Mouse (Mus musculus): ENCODE data around the gene Kcnk1. TPM values are rescaled to one million over a fixed set of nuclear protein-coding genes. Genes with fewer than 3 reads are reported as not detected.

The Kcnk1 gene
- polyA plus RNA-seq, 1 experiment from 2014 or later, result 17.9 TPM

DNA sequence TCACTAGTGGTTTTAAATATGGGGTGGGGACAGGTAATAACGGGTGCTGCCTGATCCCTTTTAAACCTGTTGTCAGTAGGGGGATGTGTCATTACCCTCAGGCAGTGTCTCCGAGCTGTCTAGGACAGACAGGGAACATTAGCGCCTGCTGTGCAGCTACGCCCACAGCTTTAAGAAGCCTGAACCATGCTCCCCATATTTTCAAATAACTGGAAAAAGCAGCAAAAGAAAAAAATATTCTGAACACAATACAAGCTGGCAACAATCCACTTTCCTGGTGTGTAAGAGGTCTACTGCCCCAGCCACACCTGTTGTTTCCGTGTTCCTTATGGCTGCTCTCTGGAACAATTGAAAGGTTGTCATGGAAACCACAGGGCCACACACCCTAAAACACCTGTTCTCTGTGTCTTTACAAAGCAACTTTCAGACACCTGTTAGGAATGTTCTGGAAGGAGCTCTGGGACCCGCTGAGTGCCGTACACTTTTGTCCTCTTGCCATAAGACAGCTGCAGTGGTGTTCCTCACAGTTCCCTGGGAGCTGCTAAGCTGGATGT, 4.9 kb downstream of the Kcnk1 start:
- Histone ChIP-seq H3K9ac (no peak overlapping the region), H3K36me3 (replicated peaks) (no peaks in the 10 kb centered on the region), H3K27me3 (replicated peaks) (peaks cover 5% of the 10 kb centered on the region; the same call in 1 of the 2 replicates), H3K9me3 (no peaks in the 10 kb centered on the region), H3K4me1 (peaks cover 14% of the 10 kb centered on the region), H3K4me3 (no peak overlapping the region), H3K27ac (no peak overlapping the region), H3K4me2 (no peak overlapping the region)
- WGBS, result 75% methylated on average over 7 of the region's 7 CpGs
- no peak for ATAC-seq (replicated peaks)

DNA sequence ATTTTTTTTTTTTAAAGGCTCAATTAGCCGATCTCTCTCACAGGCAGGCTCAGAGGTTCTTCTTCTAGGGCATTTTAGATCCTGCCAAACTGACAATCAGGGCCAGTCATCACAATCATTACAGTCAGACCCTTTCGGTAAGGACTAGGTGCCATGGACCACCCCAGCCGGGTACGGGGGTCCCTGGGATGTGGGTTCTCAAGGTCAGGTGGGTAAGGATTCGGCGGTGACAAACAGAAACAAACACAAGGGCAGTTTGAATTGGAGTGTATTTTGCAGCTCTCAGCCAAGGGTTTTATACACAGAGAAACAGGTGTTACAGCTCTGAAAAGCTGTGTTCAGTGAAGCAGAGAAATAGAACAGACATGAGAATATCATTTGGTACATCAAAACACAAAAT, 8.6 kb downstream of the Kcnk1 start:
- 90% methylated on average over 6 of the region's 6 CpGs for WGBS
- no peak for ATAC-seq (replicated peaks)

DNA sequence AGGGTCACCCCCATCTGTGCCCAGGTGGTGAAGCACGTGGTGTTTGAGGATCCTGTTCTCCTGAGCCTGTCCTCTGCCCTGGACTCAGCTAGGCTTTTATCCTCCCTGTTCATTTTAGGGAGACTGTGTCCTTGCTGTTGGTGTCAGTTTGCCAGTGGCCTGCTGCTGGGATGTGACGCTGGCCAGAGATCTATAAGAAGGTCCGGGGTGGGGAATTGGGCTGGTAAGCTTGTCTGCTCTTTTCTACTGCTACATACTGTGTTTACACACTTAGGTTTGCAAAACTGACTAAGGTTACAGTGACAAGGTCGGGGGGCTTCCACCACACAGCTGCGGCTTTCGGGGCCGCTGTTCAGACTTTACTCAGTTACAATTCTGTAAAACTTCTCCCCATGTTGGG, 10.0 kb downstream of the Kcnk1 start:
- ATAC-seq (replicated peaks), result no peak
- WGBS, result 80% methylated on average over 7 of the region's 7 CpGs
- no peaks in the 10 kb centered on the region for H3K4me1 ChIP-seq

More for the DNA sequence above, 8.6 kb downstream of the Kcnk1 start:
- Histone ChIP-seq H3K9ac (no peak overlapping the region), H3K9me3 (no peaks in the 10 kb centered on the region), H3K27me3 (replicated peaks) (no peaks in the 10 kb centered on the region), H3K36me3 (replicated peaks) (no peaks in the 10 kb centered on the region), H3K4me3 (no peak overlapping the region), H3K4me2 (no peak overlapping the region), H3K4me1 (no peaks in the 10 kb centered on the region), H3K27ac (no peak overlapping the region)

DNA sequence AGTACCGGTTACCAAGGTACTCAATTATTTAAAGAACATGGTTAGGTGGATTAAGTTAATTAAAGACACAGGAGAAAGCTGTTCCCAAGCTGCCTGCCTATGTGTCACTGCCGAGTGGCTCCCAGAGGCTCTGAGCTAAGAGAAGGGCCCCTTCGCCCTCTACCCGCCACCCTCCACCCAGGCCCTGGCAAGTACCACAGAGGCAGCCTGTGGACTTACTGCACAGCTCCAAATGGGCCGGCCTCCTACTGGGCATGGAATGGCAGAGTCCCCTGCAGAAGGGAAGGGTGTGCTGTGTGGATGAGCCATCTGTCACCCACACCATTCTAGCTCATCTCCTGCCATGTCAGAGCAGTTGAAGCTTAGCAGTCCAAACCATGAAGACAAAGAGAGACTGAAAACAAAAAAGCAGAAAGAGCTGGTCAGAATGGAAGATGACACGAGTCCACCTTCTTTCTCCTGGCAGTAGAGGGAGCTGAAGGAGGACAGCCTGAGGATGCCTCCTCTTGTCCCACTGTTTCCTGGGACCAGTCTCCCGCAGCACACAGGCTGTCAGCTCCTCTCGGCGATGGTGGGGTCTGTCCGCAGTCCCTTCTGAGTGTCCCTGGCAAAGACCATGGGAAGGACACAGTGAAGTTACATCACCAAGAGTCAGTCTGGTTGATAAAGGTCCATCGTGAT, 11.5 kb downstream of the Kcnk1 start:
- ATAC-seq (replicated peaks), result no peak
- H3K27ac ChIP-seq, result no peak overlapping the region

More for the DNA sequence above, 10.0 kb downstream of the Kcnk1 start:
- Histone ChIP-seq H3K36me3 (replicated peaks) (no peaks in the 10 kb centered on the region), H3K9ac (no peak overlapping the region), H3K27me3 (replicated peaks) (no peaks in the 10 kb centered on the region), H3K4me2 (no peak overlapping the region), H3K27ac (no peak overlapping the region), H3K4me3 (no peak overlapping the region), H3K9me3 (no peaks in the 10 kb centered on the region)

DNA sequence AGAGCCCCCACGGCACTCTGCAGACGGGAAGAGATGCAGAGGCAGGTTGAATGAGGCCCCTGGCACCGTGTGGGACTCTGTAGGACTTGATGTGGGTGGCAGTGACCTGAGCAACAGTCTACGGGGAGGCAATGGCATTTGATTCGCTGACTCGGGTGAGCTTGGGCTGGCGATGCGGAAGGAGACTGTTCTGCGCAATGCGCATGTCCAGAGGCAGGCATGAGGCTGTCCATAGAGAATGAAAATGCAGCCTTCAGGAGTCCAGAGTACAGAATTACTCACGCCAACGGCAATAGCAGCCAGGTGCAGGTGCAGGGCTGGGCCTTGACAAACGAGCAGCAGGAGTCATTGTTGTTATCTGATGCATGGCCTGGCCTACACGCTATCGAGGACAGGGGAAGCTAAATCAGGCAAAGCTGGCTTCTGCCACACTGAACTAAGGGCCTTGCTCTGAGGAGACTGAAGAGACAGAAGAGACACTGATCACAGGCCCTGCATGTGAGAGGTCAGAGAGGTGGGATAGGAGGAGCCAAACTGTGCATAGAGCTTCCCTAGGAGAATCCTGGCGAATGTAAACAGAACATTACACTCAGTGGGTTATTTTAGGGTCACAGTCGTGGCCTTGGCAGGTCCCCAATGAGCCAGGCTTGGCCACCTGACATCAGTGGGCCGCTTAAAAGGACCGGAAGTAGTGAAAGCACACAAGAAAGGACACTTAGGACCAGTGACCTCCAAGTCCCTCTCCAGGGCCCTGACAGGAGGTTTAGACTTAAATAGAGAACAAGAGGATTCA, 12.8 kb downstream of the Kcnk1 start:
- Histone ChIP-seq H3K27ac (no peak overlapping the region), H3K4me3 (no peak overlapping the region), H3K27me3 (replicated peaks) (no peaks in the 10 kb centered on the region), H3K4me1 (no peaks in the 10 kb centered on the region), H3K9me3 (no peaks in the 10 kb centered on the region), H3K9ac (no peak overlapping the region), H3K4me2 (no peak overlapping the region), H3K36me3 (replicated peaks) (no peaks in the 10 kb centered on the region)
- no peak for ATAC-seq (replicated peaks)
- 82% methylated on average over 19 of the region's 19 CpGs for WGBS

More for the DNA sequence above, 11.5 kb downstream of the Kcnk1 start:
- no peaks in the 10 kb centered on the region for H3K4me1 ChIP-seq
- no peaks in the 10 kb centered on the region for H3K27me3 ChIP-seq (replicated peaks)
- no peak overlapping the region for H3K9ac ChIP-seq
- H3K36me3 ChIP-seq (replicated peaks), result no peaks in the 10 kb centered on the region
- no peak overlapping the region for H3K4me2 ChIP-seq
- WGBS, result 77% methylated on average over 11 of the region's 11 CpGs
- no peak overlapping the region for H3K4me3 ChIP-seq
- no peaks in the 10 kb centered on the region for H3K9me3 ChIP-seq

DNA sequence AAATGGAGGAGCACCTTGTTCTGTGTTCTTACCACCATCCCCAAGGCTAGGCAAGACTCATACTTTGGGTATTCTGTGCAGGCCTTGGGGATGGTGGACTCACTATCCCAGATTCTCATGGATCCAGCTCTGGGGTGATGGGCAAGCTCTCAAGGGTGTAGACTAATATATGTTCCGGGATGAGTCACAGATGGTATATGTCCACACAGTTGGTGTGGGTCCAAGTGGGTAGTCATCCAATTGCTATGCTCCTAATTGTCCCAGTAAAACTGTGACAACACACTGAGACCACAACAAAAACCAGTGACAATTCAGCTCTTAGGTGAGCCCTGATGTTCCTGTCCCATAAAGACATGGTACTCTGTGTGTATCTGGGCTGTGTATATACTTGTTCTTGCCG, 14.0 kb downstream of the Kcnk1 start:
- Histone ChIP-seq H3K4me2 (no peak overlapping the region), H3K9me3 (no peaks in the 10 kb centered on the region), H3K27me3 (replicated peaks) (no peaks in the 10 kb centered on the region), H3K36me3 (replicated peaks) (no peaks in the 10 kb centered on the region), H3K27ac (no peak overlapping the region), H3K4me1 (no peaks in the 10 kb centered on the region), H3K4me3 (no peak overlapping the region), H3K9ac (no peak overlapping the region)
- WGBS, result 93% methylated on average over 2 of the region's 2 CpGs
- ATAC-seq (replicated peaks), result no peak

DNA sequence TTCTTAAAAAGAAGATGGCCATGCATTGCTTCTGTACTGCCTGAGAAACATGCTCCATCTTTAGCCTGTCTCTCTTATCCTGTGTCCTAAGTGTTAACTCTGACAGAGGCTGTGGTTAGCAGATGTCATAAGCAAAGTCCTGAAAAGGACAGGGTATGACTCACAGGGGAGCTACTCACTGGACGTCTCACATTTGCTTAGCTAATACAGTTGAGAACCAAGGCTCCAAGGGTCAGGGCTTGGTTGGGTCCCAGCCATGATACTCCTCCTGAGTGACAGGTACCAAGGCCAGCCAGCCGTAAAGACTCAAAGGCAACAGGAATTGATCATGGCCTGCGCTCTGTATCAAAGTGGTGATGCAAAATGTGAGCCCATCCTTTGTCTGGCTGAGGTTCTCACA, 15.9 kb downstream of the Kcnk1 start:
- no peak for ATAC-seq (replicated peaks)
- H3K9me3 ChIP-seq, result no peaks in the 10 kb centered on the region
- no peaks in the 10 kb centered on the region for H3K36me3 ChIP-seq (replicated peaks)
- H3K9ac ChIP-seq, result no peak overlapping the region
- no peaks in the 10 kb centered on the region for H3K27me3 ChIP-seq (replicated peaks)
- H3K4me1 ChIP-seq, result no peaks in the 10 kb centered on the region
- H3K4me2 ChIP-seq, result no peak overlapping the region
- H3K27ac ChIP-seq, result no peak overlapping the region
- no peak overlapping the region for H3K4me3 ChIP-seq
- WGBS, result 79% methylated on average over 3 of the region's 3 CpGs

DNA sequence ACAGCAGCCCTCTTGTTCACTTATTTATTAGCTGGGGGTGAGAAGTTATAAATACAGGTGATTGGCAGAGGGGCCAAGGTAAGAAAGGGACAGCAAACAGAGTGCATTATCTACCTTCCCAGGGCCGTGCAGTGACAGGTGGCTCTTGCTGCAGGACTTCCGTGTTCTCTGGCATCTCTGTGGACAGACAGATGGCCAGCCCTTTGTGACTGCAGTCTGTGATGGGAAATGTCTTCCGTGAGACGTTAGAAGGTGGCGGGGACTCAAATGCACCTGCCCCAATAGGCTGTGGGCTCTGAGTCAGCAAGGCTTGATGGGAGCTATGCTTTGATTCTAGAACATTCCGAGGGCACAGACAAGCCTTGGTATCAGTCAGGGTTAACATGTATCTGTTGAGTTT, 17.4 kb downstream of the Kcnk1 start:
- Histone ChIP-seq H3K9ac (no peak overlapping the region), H3K9me3 (no peaks in the 10 kb centered on the region), H3K27ac (no peak overlapping the region), H3K4me1 (no peaks in the 10 kb centered on the region), H3K36me3 (replicated peaks) (no peaks in the 10 kb centered on the region), H3K4me2 (no peak overlapping the region), H3K27me3 (replicated peaks) (no peaks in the 10 kb centered on the region), H3K4me3 (no peak overlapping the region)
- WGBS, result 87% methylated on average over 6 of the region's 6 CpGs
- ATAC-seq (replicated peaks), result no peak

DNA sequence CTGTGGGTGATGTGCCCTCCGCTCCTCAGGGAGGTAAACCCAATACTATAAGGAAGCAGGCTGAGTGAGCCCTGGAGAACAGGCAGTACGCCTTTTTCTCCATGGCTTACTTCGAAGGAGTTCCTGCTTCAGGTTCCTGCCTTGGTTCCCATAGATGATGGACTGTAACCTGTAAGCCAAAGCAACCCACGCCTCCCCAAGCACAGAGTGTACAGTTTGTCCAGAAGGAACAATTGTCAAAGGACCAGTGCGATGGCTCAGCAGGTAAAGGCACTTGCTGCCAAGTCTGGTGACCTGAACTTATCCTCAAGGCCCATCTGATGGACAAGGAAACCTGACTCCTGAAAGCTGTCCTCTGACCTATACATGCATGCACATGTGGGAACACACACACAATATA, 18.7 kb downstream of the Kcnk1 start:
- Histone ChIP-seq H3K4me3 (no peak overlapping the region), H3K27ac (no peak overlapping the region), H3K9ac (no peak overlapping the region), H3K4me2 (no peak overlapping the region), H3K4me1 (no peaks in the 10 kb centered on the region), H3K27me3 (replicated peaks) (no peaks in the 10 kb centered on the region), H3K9me3 (no peaks in the 10 kb centered on the region), H3K36me3 (replicated peaks) (no peaks in the 10 kb centered on the region)
- ATAC-seq (replicated peaks), result no peak
- 92% methylated on average over 5 of the region's 5 CpGs for WGBS

DNA sequence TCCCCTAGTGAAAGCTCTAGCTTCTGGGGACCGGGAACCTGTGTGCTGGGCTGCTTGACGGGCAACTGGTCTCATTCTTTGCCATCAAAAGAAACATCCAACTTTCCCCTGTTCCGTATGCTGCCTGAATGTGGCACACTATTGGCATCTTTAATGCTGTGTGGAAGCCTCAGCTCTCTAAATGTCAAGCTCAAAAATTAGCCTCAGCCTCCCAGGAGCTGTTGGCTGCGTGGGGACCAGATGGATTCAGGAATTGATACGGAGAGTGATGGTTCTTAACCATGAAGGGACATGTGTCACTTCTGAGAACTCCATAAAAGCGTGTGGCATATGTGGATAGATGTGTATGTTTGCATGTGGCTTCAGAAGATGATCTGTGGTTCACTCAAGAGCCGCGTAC, 27.0 kb downstream of the Kcnk1 start:
- Histone ChIP-seq H3K36me3 (replicated peaks) (no peaks in the 10 kb centered on the region), H3K27me3 (replicated peaks) (no peaks in the 10 kb centered on the region), H3K9me3 (no peaks in the 10 kb centered on the region), H3K27ac (no peak overlapping the region), H3K4me2 (no peak overlapping the region), H3K4me1 (no peaks in the 10 kb centered on the region), H3K9ac (no peak overlapping the region), H3K4me3 (no peak overlapping the region)
- WGBS, result 94% methylated on average over 8 of the region's 8 CpGs
- ATAC-seq (replicated peaks), result no peak

DNA sequence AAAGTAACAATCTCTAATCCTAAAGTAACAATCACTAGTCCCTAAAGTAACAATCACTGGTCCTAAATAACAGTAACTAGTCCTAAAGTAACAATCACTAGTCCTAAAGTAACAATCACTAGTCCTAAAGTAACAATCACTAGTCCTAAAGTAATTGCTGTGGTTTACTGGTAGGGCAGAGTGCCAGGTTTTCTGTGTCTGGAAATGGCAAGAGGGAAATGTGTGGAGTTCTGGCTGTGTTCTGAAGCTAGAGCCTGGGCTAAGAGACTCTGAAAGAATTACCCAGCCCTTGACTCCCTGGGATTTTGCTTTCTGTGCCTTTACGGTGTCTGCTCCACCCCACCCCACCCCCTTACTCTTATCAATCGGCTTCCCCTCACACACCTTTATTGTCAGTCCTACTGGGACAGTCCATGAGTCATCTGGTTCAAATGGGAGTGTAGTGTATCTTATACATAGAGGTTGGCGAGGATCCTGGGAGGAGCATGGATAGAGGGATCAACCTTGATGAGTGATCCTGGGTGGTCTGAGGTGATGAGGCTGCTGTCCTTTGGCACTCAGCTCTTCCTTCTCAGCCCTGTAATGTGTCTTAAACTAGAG, 28.8 kb downstream of the Kcnk1 start:
- WGBS, result 81% methylated on average over 3 of the region's 3 CpGs
- Histone ChIP-seq H3K9me3 (no peaks in the 10 kb centered on the region), H3K4me3 (no peak overlapping the region), H3K9ac (no peak overlapping the region), H3K36me3 (replicated peaks) (no peaks in the 10 kb centered on the region), H3K27me3 (replicated peaks) (no peaks in the 10 kb centered on the region), H3K4me2 (no peak overlapping the region), H3K27ac (no peak overlapping the region), H3K4me1 (no peaks in the 10 kb centered on the region)
- no peak for ATAC-seq (replicated peaks)

DNA sequence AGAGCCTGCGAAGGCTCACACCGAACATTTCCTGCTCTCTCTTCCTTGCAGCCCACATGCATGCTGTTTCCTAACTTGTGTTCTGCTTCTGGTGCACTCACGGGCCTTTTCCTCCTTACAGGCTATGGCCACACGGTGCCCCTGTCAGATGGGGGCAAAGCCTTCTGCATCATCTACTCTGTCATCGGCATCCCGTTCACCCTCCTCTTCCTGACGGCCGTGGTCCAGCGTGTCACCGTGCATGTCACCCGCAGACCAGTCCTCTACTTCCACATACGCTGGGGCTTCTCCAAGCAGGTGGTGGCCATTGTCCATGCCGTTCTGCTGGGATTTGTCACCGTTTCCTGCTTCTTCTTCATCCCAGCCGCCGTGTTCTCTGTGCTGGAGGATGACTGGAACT, 29.9 kb downstream of the Kcnk1 start:
- Histone ChIP-seq H3K27ac (no peak overlapping the region), H3K9me3 (no peaks in the 10 kb centered on the region), H3K4me3 (no peak overlapping the region), H3K36me3 (replicated peaks) (no peaks in the 10 kb centered on the region), H3K27me3 (replicated peaks) (no peaks in the 10 kb centered on the region), H3K9ac (no peak overlapping the region), H3K4me2 (no peak overlapping the region), H3K4me1 (no peaks in the 10 kb centered on the region)
- WGBS, result 91% methylated on average over 16 of the region's 16 CpGs
- ATAC-seq (replicated peaks), result no peak
